ENCODE assay signal across 9 mouse cellular contexts in the genomic region with DNA sequence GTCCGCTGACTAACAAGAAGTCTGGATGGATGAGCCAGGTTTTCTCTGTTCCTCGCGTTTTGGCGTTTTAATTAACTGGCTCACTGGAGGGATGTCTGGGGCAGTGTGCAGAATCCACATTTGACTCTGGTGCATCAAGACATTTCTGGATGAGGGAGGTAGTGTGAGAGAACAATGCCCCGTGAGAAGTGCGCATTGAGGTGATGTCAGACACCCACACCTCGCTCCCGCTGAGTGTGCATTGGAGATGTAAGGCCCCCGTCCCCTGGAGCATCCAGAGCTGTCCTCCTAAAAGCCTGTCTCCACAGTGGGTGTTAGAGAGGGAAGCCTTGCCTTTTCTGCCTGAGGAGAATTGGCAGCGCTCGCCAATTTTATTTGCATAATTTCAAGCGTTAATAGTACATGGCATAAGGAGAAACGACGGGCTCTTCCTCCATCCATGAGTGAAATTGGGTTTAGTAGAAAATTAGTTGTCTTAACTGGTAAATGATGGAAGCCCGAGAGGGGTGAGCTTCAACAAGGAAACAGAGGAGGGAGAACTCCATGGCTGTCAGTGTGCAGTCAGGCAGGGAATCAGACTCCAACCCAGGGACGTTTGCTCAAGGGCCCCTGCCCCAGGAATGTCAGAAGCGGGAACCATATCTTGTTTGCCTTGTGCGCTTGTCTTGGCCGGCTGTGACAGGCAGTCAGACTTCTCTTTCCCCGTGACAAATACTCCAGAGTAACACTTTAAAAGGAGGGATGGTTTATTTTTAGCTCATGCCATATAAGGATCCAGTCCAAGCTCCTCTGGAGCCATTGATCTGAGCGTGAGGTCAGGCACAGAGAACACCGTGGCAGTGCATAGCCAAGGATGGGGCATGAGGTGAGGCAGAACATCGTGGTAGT. TPM values are rescaled to one million over a fixed set of nuclear protein-coding genes. Genes with fewer than 3 reads are reported as not detected.
A peak's percentile ranks its signal among the peaks of the same experiment; 100 is the strongest.
DNase-seq lines count a peak whose midpoint lies in the region; ATAC-seq and TF ChIP-seq lines count a peak whose summit lies in the region.
"Had no signal": no experiment of that assay in that cellular context is flagged by ENCODE, and none has a peak within 500 bp of the region (broad histone marks: within the 10 kb centered on the region; RNA-seq: fewer than 3 reads in every experiment).

No protein-coding gene starts in this region.

- no peak overlapping the region for H3K4me2 ChIP-seq in lung, postnatal 0 days (replicated peaks; ENCODE audit: low read depth, low read length)
- no peak overlapping the region for H3K4me2 ChIP-seq in heart, embryonic 14.5 days (ENCODE audit: low read length)
- no peak overlapping the region for H3K4me2 ChIP-seq in stomach, embryonic 15.5 days
- no peak overlapping the region for H3K4me2 ChIP-seq in liver, embryonic 11.5 days

- H3K4me1 ChIP-seq in lung, postnatal 0 days (ENCODE audit: insufficient read depth, low read depth, low read length) = no peaks in the 10 kb centered on the region
- H3K4me1 ChIP-seq in heart, embryonic 14.5 days (ENCODE audit: control insufficient read depth in 2 of 2, insufficient read depth in 2 of 2, low read length in 2 of 2) = peaks cover 20 to 27% of the 10 kb centered on the region in 2 experiments
- H3K4me1 ChIP-seq in stomach, embryonic 15.5 days = peaks cover 3% of the 10 kb centered on the region; the same call in 1 of the 2 replicates
- H3K4me1 ChIP-seq in liver, embryonic 11.5 days (replicated peaks; ENCODE audit: control insufficient read depth, insufficient read depth, low read length) = no peaks in the 10 kb centered on the region

- no peak for TF ChIP-seq EP300 in lung, postnatal 0 days (IDR thresholded peaks at IDR 0.05)

- peak; percentile 54 for DNase-seq in lung, postnatal 0 days (ENCODE audit: low spot score)
- no peak for DNase-seq in lung, adult 18-20 months
- peak; percentile 18 to 36 for DNase-seq in layer of hippocampus, postnatal 10 days (ENCODE audit: low spot score in 2 of 2)
- DNase-seq in liver, embryonic 11.5 days (ENCODE audit: low spot score) = no peak

- TF ChIP-seq CTCF in lung, postnatal 0 days (IDR thresholded peaks at IDR 0.05) = no peak

- no peak overlapping the region for H3K9ac ChIP-seq in lung, postnatal 0 days (replicated peaks; ENCODE audit: low read depth)
- H3K9ac ChIP-seq in heart, embryonic 14.5 days (ENCODE audit: low read length) = peak overlapping the region; percentile 22; the same call in 1 of the 2 replicates
- H3K9ac ChIP-seq in stomach, embryonic 15.5 days = no peak overlapping the region
- no peak overlapping the region for H3K9ac ChIP-seq in liver, embryonic 11.5 days (ENCODE audit: low read depth, low read length)

- peak; percentile 28; the same call in 1 of the 2 replicates for ATAC-seq in lung, postnatal 0 days
- ATAC-seq in heart, embryonic 14.5 days (ENCODE audit: insufficient number of reproducible peaks, insufficient read depth, low FRiP score, low read depth) = peak; percentile 65
- peak; percentile 30; the same call in 1 of the 2 replicates for ATAC-seq in stomach, embryonic 15.5 days (ENCODE audit: insufficient read depth, low FRiP score, low read depth)
- no peak for ATAC-seq in liver, embryonic 11.5 days (replicated peaks; ENCODE audit: low FRiP score)
- no peak for ATAC-seq in erythroid progenitor cell, adult 5-6 weeks (replicated peaks; ENCODE audit: low FRiP score, poor library complexity, severe bottlenecking)
- ATAC-seq: Patski had no signal

- no peak overlapping the region for H3K27ac ChIP-seq in lung, postnatal 0 days (ENCODE audit: low read length)
- peak overlapping the region; percentile 82 to 92 for H3K27ac ChIP-seq in heart, embryonic 14.5 days (replicated peaks in 1 of 2; ENCODE audit: control insufficient read depth in 1 of 2, insufficient read depth in 1 of 2, low read depth in 2 of 2, low read length in 2 of 2)
- H3K27ac ChIP-seq in stomach, embryonic 15.5 days = peak overlapping the region; percentile 28; the same call in 1 of the 2 replicates
- no peak overlapping the region for H3K27ac ChIP-seq in liver, embryonic 11.5 days (ENCODE audit: low read depth, low read length)

- H3K4me3 ChIP-seq in lung, postnatal 0 days (ENCODE audit: low read depth, low read length) = no peak overlapping the region
- no peak overlapping the region for H3K4me3 ChIP-seq in heart, embryonic 14.5 days (ENCODE audit: control insufficient read depth in 1 of 2, insufficient read depth in 1 of 2, low read depth in 1 of 2, low read length in 2 of 2)
- no peak overlapping the region for H3K4me3 ChIP-seq in stomach, embryonic 15.5 days (replicated peaks)
- no peak overlapping the region for H3K4me3 ChIP-seq in liver, embryonic 11.5 days (ENCODE audit: low read depth, low read length)

- H3K36me3 ChIP-seq in lung, postnatal 0 days (ENCODE audit: insufficient read depth, low read length) = no peaks in the 10 kb centered on the region
- H3K36me3 ChIP-seq in heart, embryonic 14.5 days (ENCODE audit: control insufficient read depth, insufficient read depth, low read length) = no peaks in the 10 kb centered on the region
- H3K36me3 ChIP-seq in stomach, embryonic 15.5 days = no peaks in the 10 kb centered on the region
- H3K36me3 ChIP-seq in liver, embryonic 11.5 days (ENCODE audit: control insufficient read depth, insufficient read depth, low read length) = no peaks in the 10 kb centered on the region

- no peaks in the 10 kb centered on the region for H3K9me3 ChIP-seq in lung, postnatal 0 days (ENCODE audit: low read length)
- H3K9me3 ChIP-seq in heart, embryonic 14.5 days (ENCODE audit: control insufficient read depth, low read length) = no peaks in the 10 kb centered on the region
- no peaks in the 10 kb centered on the region for H3K9me3 ChIP-seq in stomach, embryonic 15.5 days
- H3K9me3 ChIP-seq in liver, embryonic 11.5 days (ENCODE audit: control insufficient read depth, low read length) = no peaks in the 10 kb centered on the region

- 50% methylated on average over 23 of the region's 23 CpGs for WGBS in lung, postnatal 0 days
- 58% methylated on average over 23 of the region's 23 CpGs for WGBS in heart, embryonic 14.5 days
- 64% methylated on average over 23 of the region's 23 CpGs for WGBS in stomach, embryonic 15.5 days
- WGBS in liver, embryonic 11.5 days = 74% methylated on average over 23 of the region's 23 CpGs

- no peaks in the 10 kb centered on the region for H3K27me3 ChIP-seq in lung, postnatal 0 days (replicated peaks; ENCODE audit: insufficient read depth, low read length)
- no peaks in the 10 kb centered on the region for H3K27me3 ChIP-seq in heart, embryonic 14.5 days (ENCODE audit: control insufficient read depth, insufficient read depth, low read length)
- H3K27me3 ChIP-seq in stomach, embryonic 15.5 days (replicated peaks) = no peaks in the 10 kb centered on the region
- H3K27me3 ChIP-seq in liver, embryonic 11.5 days (replicated peaks; ENCODE audit: control insufficient read depth, insufficient read depth, low read length) = no peaks in the 10 kb centered on the region; the same call in 1 of the 2 replicates

RNA-seq across cellular contexts. Expression of a gene that starts 35.8 kb away (rescaled TPM):
- polyA plus RNA-seq in lung, postnatal 0 days (2015; fragmentation: Nextera tagmentation; extraction: Ambion mirVana) = not detected in 2 replicates
- 0.35 and 0.50 TPM in 2 replicates for polyA plus RNA-seq in heart, embryonic 14.5 days (2014; fragmentation: Nextera tagmentation; extraction: Ambion mirVana)
- 10 to 100 TPM; 58.3 to 65.9 TPM for total RNA-seq in layer of hippocampus, postnatal 10 days (2021)
- polyA plus RNA-seq in stomach, embryonic 15.5 days (2015; fragmentation: Nextera tagmentation; extraction: Ambion mirVana) = 1.2 TPM in 2 replicates
- 0.27 and 0.39 TPM in 2 replicates for polyA plus RNA-seq in liver, embryonic 11.5 days (2014; fragmentation: Nextera tagmentation; extraction: Ambion mirVana)
- total RNA-seq in erythroid progenitor cell, adult 5-6 weeks (2015; ENCODE audit: low replicate concordance) = not detected in 2 replicates
- not detected in 2 replicates for total RNA-seq in erythroid progenitor cell, adult 5-6 weeks (2017; ENCODE audit: low replicate concordance)
- polyA plus RNA-seq: liver, embryonic 16.5 days had no signal

Comparison
In these comparisons a context has a peak if more than half of its experiments do, and no peak if none do; other contexts are left out.
1. DNase-seq: peak in lung, postnatal 0 days (single experiment) and layer of hippocampus, postnatal 10 days (2 of 2); none in lung, adult 18-20 months (0 of 2) and liver, embryonic 11.5 days (single experiment).
2. ATAC-seq: peak in lung, postnatal 0 days (single experiment), heart, embryonic 14.5 days (single experiment) and stomach, embryonic 15.5 days (single experiment); none in liver, embryonic 11.5 days (single experiment) and erythroid progenitor cell, adult 5-6 weeks (single experiment).
3. H3K27ac ChIP-seq: peak in heart, embryonic 14.5 days (2 of 2) and stomach, embryonic 15.5 days (single experiment); none in lung, postnatal 0 days (single experiment) and liver, embryonic 11.5 days (single experiment).